Mouse (Mus musculus) erythroblast, embryonic 14.5 days (primary cell): ENCODE results near the gene Sdk2.

Experiments used
- GATA1 ChIP-seq: IDR thresholded peaks from 2 replicates; pipeline ENCODE4 v1.6.1; 2012; ENCODE audit warnings: low read length, inconsistent platforms, mixed read lengths
- TAL1 ChIP-seq: IDR thresholded peaks from 3 replicates; pipeline ENCODE4 v1.6.1; 2012; ENCODE audit warnings: low read length, inconsistent platforms, mixed read lengths

GRCm38 (mm10) chr11:114115077-114115476, 48.2 kb upstream of the Sdk2 start:
- no peak for TF ChIP-seq GATA1
- no peak for TF ChIP-seq TAL1
